5 mouse cellular contexts compared by ENCODE assay signal in the genomic region with DNA sequence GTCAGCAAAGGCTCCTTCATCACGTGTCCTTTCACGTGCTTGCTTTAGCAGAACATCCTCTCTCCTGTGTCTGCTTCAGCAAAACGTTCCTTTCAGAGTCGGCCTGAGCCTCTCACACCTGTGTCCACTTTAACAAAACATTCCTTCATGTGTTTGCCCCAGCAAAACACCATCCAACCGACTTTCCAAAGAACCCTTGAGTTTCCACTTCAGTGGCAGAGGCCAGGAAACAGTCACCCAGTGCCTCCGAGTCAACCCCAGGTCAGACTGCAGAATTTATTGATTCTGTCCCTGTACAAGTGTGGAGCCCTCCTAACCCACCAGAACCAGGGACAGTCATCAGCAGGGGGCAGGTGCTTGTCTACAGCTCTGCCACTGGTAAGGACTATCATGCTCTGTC. TPM values are rescaled to one million over a fixed set of nuclear protein-coding genes. Genes with fewer than 3 reads are reported as not detected.
DNase-seq lines count a peak whose midpoint lies in the region; ATAC-seq and TF ChIP-seq lines count a peak whose summit lies in the region.
"Not testable (repeated sequence)": the region's sequence is repeated elsewhere in the genome, so short reads cannot be mapped to it uniquely, and the experiment has no call there.

No protein-coding gene starts in this region.

- H3K36me3 ChIP-seq in lung, embryonic 14.5 days (ENCODE audit: insufficient read depth); lung, embryonic 16.5 days (ENCODE audit: control insufficient read depth, insufficient read depth, low read length): not testable (repeated sequence)

- H3K4me2 ChIP-seq in lung, embryonic 14.5 days; lung, embryonic 16.5 days (ENCODE audit: low read depth, low read length): not testable (repeated sequence)

- not testable (repeated sequence) for TF ChIP-seq CTCF in lung, embryonic 14.5 days (IDR thresholded peaks at IDR 0.05; ENCODE audit: low read depth)

- H3K27ac ChIP-seq in lung, embryonic 14.5 days (ENCODE audit: low read depth) = peak overlapping the region; percentile 58
- H3K27ac ChIP-seq in lung, embryonic 16.5 days (ENCODE audit: low read length) = peak overlapping the region; percentile 78

- not testable (repeated sequence) for H3K4me3 ChIP-seq in lung, embryonic 14.5 days (ENCODE audit: low read depth, low read length); lung, embryonic 16.5 days (ENCODE audit: low read length)

- peak; percentile 14; the same call in 1 of the 2 replicates for ATAC-seq in lung, embryonic 14.5 days (ENCODE audit: insufficient read depth)
- ATAC-seq in lung, embryonic 16.5 days (ENCODE audit: low read depth) = peak; percentile 62

- not testable (repeated sequence) for H3K9ac ChIP-seq in lung, embryonic 14.5 days; lung, embryonic 16.5 days (ENCODE audit: low read length)

- DNase-seq in lung, adult 18-20 months = peak; percentile 72 to 86
- DNase-seq in lung, embryonic 14.5 days = peak; percentile 47
- DNase-seq in lung, postnatal 10 days = peak; percentile 55
- DNase-seq in lung, postnatal 36 days = peak; percentile 78

- H3K4me1 ChIP-seq in lung, embryonic 14.5 days (ENCODE audit: insufficient read depth) = peaks cover 19% of the 10 kb centered on the region
- peaks cover 38% of the 10 kb centered on the region for H3K4me1 ChIP-seq in lung, embryonic 16.5 days (replicated peaks; ENCODE audit: control insufficient read depth, insufficient read depth, low read length)

- 47% methylated on average over 6 of the region's 6 CpGs for WGBS in lung, embryonic 14.5 days
- WGBS in lung, embryonic 16.5 days = 45% methylated on average over 6 of the region's 6 CpGs

- H3K27me3 ChIP-seq in lung, embryonic 14.5 days (ENCODE audit: insufficient read depth, low read length); lung, embryonic 16.5 days (ENCODE audit: control insufficient read depth, insufficient read depth, low read depth, low read length): not testable (repeated sequence)

- H3K9me3 ChIP-seq in lung, embryonic 14.5 days (ENCODE audit: low read depth, low read length); lung, embryonic 16.5 days (ENCODE audit: control insufficient read depth, low read length): not testable (repeated sequence)

RNA-seq across cellular contexts. Expression of gene Lhpp, which starts 52.4 kb away (rescaled TPM):
- 21.7 and 22.8 TPM in 2 replicates for polyA plus RNA-seq in lung, embryonic 14.5 days (2014; fragmentation: Nextera tagmentation; extraction: Ambion mirVana)
- 15.9 and 18.8 TPM in 2 replicates for polyA plus RNA-seq in lung, embryonic 16.5 days (2015; fragmentation: Nextera tagmentation; extraction: Ambion mirVana)
